Mouse (Mus musculus): ENCODE data around the gene Mamdc4. TPM values are rescaled to one million over a fixed set of nuclear protein-coding genes. Genes with fewer than 3 reads are reported as not detected.

The Mamdc4 gene
- total and polyA plus RNA-seq, 3 experiments: 17.6 to 21.6 TPM; not detected in 1

- no peaks in the 10 kb centered on the region for H3K9me3 ChIP-seq (replicated peaks; ENCODE audit: insufficient read depth, low read length)
Measured at GRCm38 (mm10) chr2:25581901-25582301, 7.3 kb upstream of the Mamdc4 start.

GRCm38 (mm10) chr2:25581294-25581864, 6.7 kb upstream of the Mamdc4 start, which contains the start of gene Ajm1:
Gene Ajm1, minus strand, starts transcription at chr2:25581757.
- DNase-seq (ENCODE audit: low read depth, low spot score): peak; percentile 84
- Histone ChIP-seq H3K9ac (ENCODE audit: control insufficient read depth, low read depth, low read length, poor library complexity, severe bottlenecking) (peak within 1 kb of the TSS; percentile 47), H3K36me3 (ENCODE audit: control insufficient read depth in 1 of 2, insufficient read depth in 2 of 2, low read length in 2 of 2) (peaks cover 3 to 7% of the 10 kb centered on the region in 2 experiments), H3K79me2 (ENCODE audit: control insufficient read depth, insufficient read depth, low read length, poor library complexity) (no peaks in the 10 kb centered on the region), H3K27ac (ENCODE audit: control insufficient read depth, low read depth, low read length) (peak within 1 kb of the TSS; percentile 27), H3K4me3 (ENCODE audit: control insufficient read depth in 1 of 2, insufficient read depth in 1 of 2, low read depth in 2 of 2, low read length in 2 of 2) (peak within 1 kb of the TSS; percentile 44 to 55), H3K9me3 (replicated peaks; ENCODE audit: insufficient read depth, low read length) (no peaks in the 10 kb centered on the region), H3K4me1 (ENCODE audit: control insufficient read depth in 1 of 2, insufficient read depth in 2 of 2, low read length in 2 of 2) (peaks cover 0 to 10% of the 10 kb centered on the region in 2 experiments; a peak in 2 of 4 replicates), H3K27me3 (ENCODE audit: control insufficient read depth in 1 of 2, insufficient read depth in 2 of 2, low read length in 2 of 2) (no peaks in the 10 kb centered on the region)
- TF ChIP-seq EP300 (IDR thresholded peaks at IDR 0.05; ENCODE audit: low read depth in 1 of 2, low read length in 2 of 2) (no peak), MAFK (IDR thresholded peaks at IDR 0.05; ENCODE audit: borderline replicate concordance, low read depth, low read length) (no peak), RAD21 (IDR thresholded peaks at IDR 0.05; ENCODE audit: low read depth, low read length) (peak; percentile 28), CTCF (IDR thresholded peaks at IDR 0.05 in 2 of 3, conservative IDR thresholded peaks at IDR 0.05 in 1 of 3; ENCODE audit: control insufficient read depth in 1 of 3, insufficient read depth in 1 of 3, low read depth in 2 of 3, low read length in 3 of 3, poor library complexity in 1 of 3, severe bottlenecking in 1 of 3) (peak; percentile 76 to 93 (median 83)), HCFC1 (IDR thresholded peaks at IDR 0.05; ENCODE audit: low read depth, low read length) (peak; percentile 66), POLR2A (IDR thresholded peaks at IDR 0.05; ENCODE audit: control insufficient read depth in 1 of 2, insufficient read depth in 1 of 2, low read depth in 1 of 2, low read length in 2 of 2, poor library complexity in 1 of 2) (no peak), SIN3A (IDR thresholded peaks at IDR 0.05; ENCODE audit: low read length) (peak; percentile 68; the same call in 1 of the 2 replicates), ZMIZ1 (IDR thresholded peaks at IDR 0.05; ENCODE audit: low read depth, low read length) (peak; percentile 23; the same call in 1 of the 2 replicates), SMC3 (IDR thresholded peaks at IDR 0.05; ENCODE audit: low read depth, low read length) (peak; percentile 14; the same call in 1 of the 2 replicates), MXI1 (IDR thresholded peaks at IDR 0.05; ENCODE audit: low read depth, low read length) (0 out of 2 replicates have a peak, but pooled peaks have one; percentile 24)

More at GRCm38 (mm10) chr2:25581901-25582301, 7.3 kb upstream of the Mamdc4 start:
- Histone ChIP-seq H3K27me3 (ENCODE audit: control insufficient read depth in 1 of 2, insufficient read depth in 2 of 2, low read length in 2 of 2) (no peaks in the 10 kb centered on the region), H3K4me3 (ENCODE audit: control insufficient read depth in 1 of 2, insufficient read depth in 1 of 2, low read depth in 2 of 2, low read length in 2 of 2) (0 out of 4 replicates have a peak overlapping the region, but pooled peaks of 1 of the 2 experiments have one; percentile 26), H3K36me3 (ENCODE audit: control insufficient read depth in 1 of 2, insufficient read depth in 2 of 2, low read length in 2 of 2) (peaks cover 3 to 7% of the 10 kb centered on the region in 2 experiments), H3K27ac (ENCODE audit: control insufficient read depth, low read depth, low read length) (peak overlapping the region; percentile 27), H3K9ac (ENCODE audit: control insufficient read depth, low read depth, low read length, poor library complexity, severe bottlenecking) (peak overlapping the region; percentile 47), H3K79me2 (ENCODE audit: control insufficient read depth, insufficient read depth, low read length, poor library complexity) (no peaks in the 10 kb centered on the region), H3K4me1 (ENCODE audit: control insufficient read depth in 1 of 2, insufficient read depth in 2 of 2, low read length in 2 of 2) (peaks cover 0 to 10% of the 10 kb centered on the region in 2 experiments; a peak in 2 of 4 replicates)
- no peak for DNase-seq (ENCODE audit: low read depth, low spot score)
- TF ChIP-seq NELFE (IDR thresholded peaks at IDR 0.05; ENCODE audit: low read depth, low read length): 0 out of 2 replicates have a peak, but pooled peaks have one; percentile 23
- TF ChIP-seq POLR2AphosphoS2 (IDR thresholded peaks at IDR 0.05; ENCODE audit: low read length): no peak

GRCm38 (mm10) chr2:25580621-25581101, 6.0 kb upstream of the Mamdc4 start:
- Histone ChIP-seq H3K4me3 (ENCODE audit: control insufficient read depth in 1 of 2, insufficient read depth in 1 of 2, low read depth in 2 of 2, low read length in 2 of 2) (no peak overlapping the region; a peak in 1 of 4 replicates), H3K27me3 (ENCODE audit: control insufficient read depth in 1 of 2, insufficient read depth in 2 of 2, low read length in 2 of 2) (no peaks in the 10 kb centered on the region), H3K9me3 (replicated peaks; ENCODE audit: insufficient read depth, low read length) (no peaks in the 10 kb centered on the region), H3K9ac (ENCODE audit: control insufficient read depth, low read depth, low read length, poor library complexity, severe bottlenecking) (no peak overlapping the region), H3K79me2 (ENCODE audit: control insufficient read depth, insufficient read depth, low read length, poor library complexity) (no peaks in the 10 kb centered on the region; the same call in 1 of the 2 replicates), H3K27ac (ENCODE audit: control insufficient read depth, low read depth, low read length) (no peak overlapping the region), H3K4me1 (ENCODE audit: control insufficient read depth in 1 of 2, insufficient read depth in 2 of 2, low read length in 2 of 2) (peaks cover 0 to 17% of the 10 kb centered on the region in 2 experiments; a peak in 2 of 4 replicates), H3K36me3 (ENCODE audit: control insufficient read depth in 1 of 2, insufficient read depth in 2 of 2, low read length in 2 of 2) (peaks cover 3 to 7% of the 10 kb centered on the region in 2 experiments)
- no peak for TF ChIP-seq NRF1 (IDR thresholded peaks at IDR 0.05; ENCODE audit: insufficient read depth, low read depth, low read length, poor library complexity, severe bottlenecking)
- no peak for TF ChIP-seq ZKSCAN1 (IDR thresholded peaks at IDR 0.05; ENCODE audit: low read depth, low read length)
- TF ChIP-seq MAZ (IDR thresholded peaks at IDR 0.05; ENCODE audit: low read depth, low read length): no peak
- TF ChIP-seq GATA1 (IDR thresholded peaks at IDR 0.05; ENCODE audit: low read depth, low read length): no peak
- TF ChIP-seq CTCF (IDR thresholded peaks at IDR 0.05 in 2 of 3, conservative IDR thresholded peaks at IDR 0.05 in 1 of 3; ENCODE audit: control insufficient read depth in 1 of 3, insufficient read depth in 1 of 3, low read depth in 2 of 3, low read length in 3 of 3, poor library complexity in 1 of 3, severe bottlenecking in 1 of 3): no peak
- TF ChIP-seq ZNF384 (IDR thresholded peaks at IDR 0.05; ENCODE audit: low read depth, low read length): no peak
- no peak for TF ChIP-seq E2F4 (IDR thresholded peaks at IDR 0.05; ENCODE audit: borderline replicate concordance, low read depth, low read length)
- no peak for TF ChIP-seq MYB (IDR thresholded peaks at IDR 0.05; ENCODE audit: low read depth, low read length)
- no peak for TF ChIP-seq KAT2A (conservative IDR thresholded peaks at IDR 0.05; ENCODE audit: low read depth, low read length)
- TF ChIP-seq SMC3 (IDR thresholded peaks at IDR 0.05; ENCODE audit: low read depth, low read length): no peak
- TF ChIP-seq MAFK (IDR thresholded peaks at IDR 0.05; ENCODE audit: borderline replicate concordance, low read depth, low read length): no peak
- TF ChIP-seq MXI1 (IDR thresholded peaks at IDR 0.05; ENCODE audit: low read depth, low read length): no peak
- TF ChIP-seq CHD1 (IDR thresholded peaks at IDR 0.05; ENCODE audit: low read depth, low read length): no peak
- TF ChIP-seq TBP (IDR thresholded peaks at IDR 0.05; ENCODE audit: low read depth, low read length): no peak
- TF ChIP-seq RAD21 (IDR thresholded peaks at IDR 0.05; ENCODE audit: low read depth, low read length): no peak
- no peak for DNase-seq (ENCODE audit: low read depth, low spot score)
